Mouse (Mus musculus) G1E-ER4 (cell line): ENCODE results near the gene Grk6. TPM values are rescaled to one million over a fixed set of nuclear protein-coding genes. Genes with fewer than 3 reads are reported as not detected.

Experiments
- GATA1 ChIP-seq: IDR thresholded peaks from one replicate; pipeline ENCODE4 v1.8.0; 2012; ENCODE audit warnings: low read length, inconsistent platforms
- polyA plus RNA-seq: library from polyadenylated mRNA; stranded (reverse); fragments of >175 nt; gene quantifications from 2 replicates; pipeline ENCODE4 v1.2.3, GENCODE M21; 2012

Gene Grk6
- polyA plus RNA-seq, 1 experiment, result 82.8 TPM

DNA sequence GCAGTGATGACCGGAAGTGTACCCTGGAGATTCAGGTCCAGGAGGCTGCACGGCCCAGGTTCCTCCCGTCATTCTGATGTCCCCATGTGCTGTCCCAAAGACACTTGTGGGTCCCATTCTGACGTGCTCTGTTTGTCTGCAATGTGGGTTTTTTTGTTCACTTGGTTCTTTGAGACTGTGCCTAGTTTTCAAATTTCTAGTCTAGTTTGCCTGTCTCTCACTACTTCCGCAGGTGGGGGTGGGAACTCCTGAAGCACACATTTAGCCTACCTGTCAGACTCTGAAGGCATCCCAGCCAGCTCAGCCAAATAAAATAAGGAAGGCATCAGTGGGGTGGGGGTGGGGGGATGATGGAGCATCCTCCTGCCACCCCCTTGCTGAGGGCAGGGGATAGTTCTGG lies 3.3 kb downstream of the Grk6 start:
- TF ChIP-seq GATA1, result no peak

DNA sequence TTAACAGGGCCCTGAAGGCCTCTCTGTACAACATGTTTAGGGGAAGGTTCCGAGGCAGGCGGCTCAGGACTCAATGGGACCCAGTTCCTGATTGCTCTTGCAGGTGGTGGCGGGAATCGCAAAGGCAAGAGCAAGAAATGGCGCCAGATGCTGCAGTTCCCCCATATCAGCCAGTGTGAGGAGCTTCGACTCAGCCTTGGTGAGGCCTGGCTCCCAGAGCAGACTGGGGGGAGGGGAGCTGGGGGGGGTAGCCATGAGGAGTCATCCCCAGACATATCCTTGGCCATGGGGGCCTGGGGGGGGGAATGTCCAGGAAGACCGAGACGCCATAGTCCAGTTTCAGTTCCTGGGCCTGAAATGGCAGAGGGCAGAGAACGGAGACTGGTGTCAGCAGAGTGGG lies 4.3 kb downstream of the Grk6 start:
- no peak for TF ChIP-seq GATA1

DNA sequence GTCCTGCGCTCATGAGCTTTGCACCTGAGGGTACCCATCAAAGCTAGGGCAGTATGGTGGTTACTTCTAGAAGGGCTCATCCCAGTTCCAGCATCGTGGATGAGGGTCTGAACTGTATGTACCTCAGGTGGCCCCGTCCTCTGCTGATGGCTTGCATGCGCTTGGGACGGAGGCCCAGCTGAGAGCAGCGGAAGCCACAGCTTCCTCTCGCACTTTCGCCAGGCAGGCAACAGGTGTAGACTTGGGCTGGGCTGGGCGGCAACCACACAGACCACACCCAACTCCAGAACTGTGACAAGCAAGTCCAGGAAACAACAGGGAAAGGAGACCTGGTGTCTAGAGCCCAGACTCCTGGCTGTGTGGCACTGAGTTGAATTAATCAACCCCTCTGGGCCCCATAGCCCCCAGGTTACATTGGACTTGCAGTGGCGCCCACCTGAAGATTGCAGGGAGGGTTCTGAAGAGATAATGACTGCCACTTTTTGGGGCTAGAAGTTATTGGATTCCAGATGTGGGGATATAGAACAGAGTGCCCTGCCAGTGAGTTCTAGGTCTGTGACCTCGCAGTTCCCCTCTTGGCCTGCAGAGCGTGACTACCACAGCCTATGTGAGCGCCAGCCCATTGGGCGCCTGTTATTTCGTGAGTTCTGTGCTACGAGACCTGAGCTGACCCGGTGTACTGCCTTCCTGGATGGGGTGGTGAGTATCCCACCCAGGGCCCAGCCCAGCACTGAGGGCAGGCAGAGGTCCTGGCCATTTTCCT lies 5.0 kb downstream of the Grk6 start:
- TF ChIP-seq GATA1, result no peak

DNA sequence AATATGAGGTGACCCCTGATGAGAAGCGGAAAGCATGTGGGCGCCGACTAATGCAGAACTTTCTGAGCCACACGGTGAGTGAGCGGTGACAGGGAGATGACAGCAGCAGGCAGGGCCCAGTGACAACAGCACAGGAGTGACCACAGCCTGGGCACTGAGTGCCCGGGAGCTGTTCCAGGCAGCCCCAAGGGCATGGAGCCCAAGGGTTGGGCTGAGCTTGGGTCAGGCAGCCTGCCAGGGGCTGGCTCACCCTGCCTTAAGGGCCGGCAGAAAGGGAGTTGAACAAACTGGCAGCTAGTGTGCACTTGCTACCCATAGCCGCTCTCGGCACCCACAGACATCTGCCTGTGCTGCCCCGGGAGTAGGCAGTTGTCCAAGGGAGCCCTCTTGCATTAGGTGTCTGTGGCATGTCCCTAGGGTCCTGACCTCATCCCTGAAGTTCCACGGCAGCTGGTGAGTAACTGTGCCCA lies 5.7 kb downstream of the Grk6 start:
- no peak for TF ChIP-seq GATA1

DNA sequence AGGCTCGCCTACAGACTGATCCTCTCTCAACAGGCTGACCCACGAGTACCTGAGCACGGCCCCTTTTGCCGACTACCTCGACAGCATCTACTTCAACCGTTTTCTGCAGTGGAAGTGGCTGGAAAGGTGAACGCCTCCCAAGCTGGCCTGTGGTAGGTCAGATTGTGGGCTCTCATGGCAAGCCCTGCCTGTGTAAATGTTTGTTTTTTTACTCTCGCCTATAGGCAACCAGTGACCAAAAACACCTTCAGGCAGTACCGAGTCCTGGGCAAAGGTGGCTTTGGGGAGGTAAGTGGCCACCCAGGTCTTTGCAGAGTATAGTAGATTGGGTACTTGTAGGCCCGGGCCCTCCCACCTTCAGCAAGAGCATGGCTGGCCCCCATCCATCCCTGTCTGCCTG lies 6.4 kb downstream of the Grk6 start:
- no peak for TF ChIP-seq GATA1

DNA sequence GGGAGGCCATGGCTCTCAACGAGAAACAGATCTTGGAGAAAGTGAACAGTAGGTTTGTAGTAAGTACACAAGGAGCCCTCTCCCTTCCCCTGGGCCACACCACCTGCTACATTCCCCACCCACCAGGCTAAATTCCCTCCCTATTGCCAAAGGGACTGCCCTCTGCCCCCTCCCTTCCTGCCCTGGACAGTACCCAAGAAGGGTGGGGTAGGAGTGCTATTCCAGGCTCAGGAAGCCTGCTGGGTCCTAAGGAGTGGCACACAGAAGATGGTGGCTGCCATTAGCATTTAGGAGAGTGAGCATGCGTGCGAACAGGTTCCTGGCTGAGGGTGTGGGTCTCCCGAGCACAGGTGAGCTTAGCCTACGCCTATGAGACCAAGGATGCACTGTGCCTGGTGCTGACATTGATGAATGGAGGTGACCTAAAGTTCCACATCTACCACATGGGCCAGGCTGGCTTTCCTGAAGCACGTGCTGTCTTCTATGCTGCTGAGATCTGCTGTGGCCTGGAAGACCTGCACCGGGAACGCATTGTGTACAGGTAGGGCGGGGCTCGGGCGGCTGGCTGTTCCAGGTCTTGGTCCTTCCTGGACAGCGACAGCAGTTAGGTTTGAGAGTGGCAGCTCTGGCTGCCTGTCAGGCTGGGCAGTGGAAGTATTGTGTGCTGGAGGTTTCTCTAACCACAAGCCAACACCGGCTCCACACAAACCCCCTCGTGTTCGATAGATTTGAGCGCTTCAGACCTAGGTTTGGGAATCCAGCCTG lies 7.1 kb downstream of the Grk6 start:
- TF ChIP-seq GATA1, result no peak

DNA sequence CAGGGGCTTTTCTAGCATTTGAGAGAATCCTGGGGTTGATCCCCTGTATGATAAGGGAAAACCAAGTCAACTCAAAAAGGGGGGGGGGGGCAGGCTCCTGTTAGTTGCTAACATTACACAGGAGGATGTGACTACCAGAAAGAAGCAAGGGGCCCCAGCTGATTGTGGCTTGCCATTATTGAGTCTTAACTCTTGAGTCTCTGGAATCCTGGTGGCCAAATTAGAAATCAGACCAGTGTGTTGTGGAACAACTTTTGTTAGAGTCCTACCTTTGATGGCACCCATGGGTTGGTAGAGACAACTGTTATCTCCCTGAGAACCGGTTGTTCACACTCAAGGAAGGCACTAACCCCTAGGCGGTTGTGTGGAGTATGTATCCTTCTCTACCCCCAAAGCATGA lies 18.1 kb downstream of the Grk6 start:
- TF ChIP-seq GATA1, result no peak

DNA sequence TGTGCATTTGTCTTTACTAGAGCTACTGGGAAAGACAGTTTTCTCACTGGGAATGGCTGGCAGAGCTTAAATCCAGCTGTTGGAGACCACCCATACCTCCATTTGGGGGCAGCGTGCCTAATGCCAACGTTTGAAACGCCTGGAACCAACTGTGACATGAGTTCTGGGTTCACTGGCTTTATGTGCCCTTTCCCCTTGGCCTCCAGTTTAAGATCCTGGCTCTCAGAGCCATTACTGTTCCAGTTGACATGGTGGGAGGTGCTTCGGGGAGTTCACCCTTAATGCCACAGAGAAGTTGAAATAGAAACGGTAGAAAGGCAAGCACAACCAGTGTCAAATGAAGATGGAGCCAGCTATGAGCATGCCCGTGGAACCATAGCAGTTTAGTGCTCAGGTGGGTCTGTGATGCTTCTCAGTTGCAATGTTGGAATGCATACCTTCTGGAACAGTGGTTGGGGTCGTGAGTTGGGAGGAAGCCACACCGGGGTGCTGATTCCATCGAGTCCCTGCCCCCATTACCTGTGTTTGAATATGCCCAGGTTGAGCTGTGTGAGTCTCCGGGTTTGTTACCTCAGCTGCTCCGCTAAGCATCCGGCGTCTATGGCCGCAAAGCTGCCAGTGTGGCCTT lies 18.6 kb downstream of the Grk6 start:
- no peak for TF ChIP-seq GATA1

DNA sequence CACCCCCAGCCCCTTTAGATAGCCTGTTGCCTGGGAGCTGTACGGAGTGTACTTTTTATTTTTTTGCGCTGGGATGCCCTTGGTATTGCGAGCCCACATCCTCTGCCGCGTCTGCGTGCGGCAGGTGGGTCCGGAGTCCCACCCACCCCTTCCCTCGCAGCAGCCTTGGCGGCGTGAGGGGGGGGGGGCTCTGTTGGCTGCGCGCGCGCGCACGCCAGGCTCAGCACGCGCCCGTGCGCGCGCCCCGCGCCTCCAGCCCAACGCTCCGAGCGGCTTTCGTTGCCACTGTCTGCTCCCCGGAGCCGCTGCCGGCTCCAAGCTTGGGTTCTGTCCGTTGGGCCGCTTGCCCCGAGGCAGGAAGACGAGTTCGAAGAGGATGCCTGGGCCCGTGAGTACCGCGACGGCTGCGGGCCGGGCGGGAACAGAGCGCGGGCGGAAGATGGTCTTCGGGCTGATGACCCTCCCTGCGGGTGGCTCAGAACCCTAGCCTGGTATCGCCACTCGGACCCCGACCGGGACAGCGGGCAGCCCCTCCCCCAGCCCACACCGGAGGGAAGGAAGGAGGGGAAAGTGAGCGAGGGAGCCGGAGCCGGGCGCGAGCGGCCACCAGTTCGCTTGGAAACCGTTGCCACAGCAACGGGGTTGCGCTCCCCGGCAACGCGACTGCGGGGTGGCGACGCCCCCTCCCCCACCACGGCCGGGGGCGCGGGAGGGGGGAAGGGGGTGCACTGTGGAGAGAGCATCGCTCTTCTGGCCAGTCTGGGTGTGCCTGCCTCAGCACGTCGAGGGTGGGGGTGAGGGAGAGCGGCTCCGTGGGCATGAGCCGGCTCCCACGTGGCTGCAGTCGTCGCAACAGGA lies 19.4 kb downstream of the Grk6 start, which contains the start of gene Prr7:
Gene Prr7 (plus strand): TSS at position 241 of the 858 bp plus-strand sequence.
- TF ChIP-seq GATA1, result no peak

DNA sequence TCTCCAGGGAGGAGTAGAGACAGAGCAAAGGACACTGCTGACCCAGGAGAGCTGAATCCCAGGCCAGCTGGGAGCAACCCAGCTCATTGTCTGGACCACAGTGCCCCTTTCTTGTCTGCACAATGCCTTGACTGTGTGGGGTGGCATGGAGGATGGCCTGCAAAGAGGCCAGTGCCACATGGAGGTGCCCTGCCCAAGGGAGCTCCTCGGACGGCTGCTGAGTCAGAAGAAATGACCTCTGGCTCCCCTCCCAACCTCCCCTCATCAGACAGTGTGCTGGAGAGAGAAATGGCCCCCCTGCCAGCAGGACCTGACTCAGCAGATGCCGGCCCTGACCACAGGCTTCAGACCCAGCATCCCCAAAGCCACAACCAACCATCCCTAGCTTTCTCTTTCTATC lies 20.3 kb downstream of the Grk6 start:
- no peak for TF ChIP-seq GATA1

DNA sequence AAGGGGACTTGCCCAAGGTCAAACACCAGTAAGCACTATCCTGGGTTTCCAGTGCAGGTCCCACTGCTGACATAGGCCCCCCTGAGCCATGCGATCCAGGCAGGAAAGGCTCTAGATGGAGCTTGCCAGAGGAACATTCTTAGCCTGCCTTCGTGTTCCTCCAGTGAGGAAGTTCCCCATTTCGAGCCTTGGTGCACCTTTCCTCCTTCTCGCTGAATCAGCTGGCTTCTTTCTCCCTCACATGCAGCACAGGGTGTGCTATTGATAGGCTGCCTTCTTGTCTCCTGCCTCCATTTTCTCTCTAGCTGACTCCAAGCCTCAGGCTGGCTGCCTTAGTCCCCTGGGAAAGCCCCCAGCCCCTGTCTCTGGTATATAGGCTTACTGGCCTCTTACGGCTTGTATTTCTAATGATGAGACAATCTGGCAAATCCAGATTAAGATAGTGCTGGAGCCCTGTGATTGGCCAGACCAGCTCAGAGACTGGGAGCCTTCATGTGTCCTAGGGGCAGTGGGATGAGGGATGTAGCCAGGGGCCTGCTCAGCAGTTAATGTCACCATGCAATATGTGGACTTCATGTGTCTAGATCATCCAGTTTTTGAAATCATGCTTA lies 21.1 kb downstream of the Grk6 start:
- TF ChIP-seq GATA1, result no peak

DNA sequence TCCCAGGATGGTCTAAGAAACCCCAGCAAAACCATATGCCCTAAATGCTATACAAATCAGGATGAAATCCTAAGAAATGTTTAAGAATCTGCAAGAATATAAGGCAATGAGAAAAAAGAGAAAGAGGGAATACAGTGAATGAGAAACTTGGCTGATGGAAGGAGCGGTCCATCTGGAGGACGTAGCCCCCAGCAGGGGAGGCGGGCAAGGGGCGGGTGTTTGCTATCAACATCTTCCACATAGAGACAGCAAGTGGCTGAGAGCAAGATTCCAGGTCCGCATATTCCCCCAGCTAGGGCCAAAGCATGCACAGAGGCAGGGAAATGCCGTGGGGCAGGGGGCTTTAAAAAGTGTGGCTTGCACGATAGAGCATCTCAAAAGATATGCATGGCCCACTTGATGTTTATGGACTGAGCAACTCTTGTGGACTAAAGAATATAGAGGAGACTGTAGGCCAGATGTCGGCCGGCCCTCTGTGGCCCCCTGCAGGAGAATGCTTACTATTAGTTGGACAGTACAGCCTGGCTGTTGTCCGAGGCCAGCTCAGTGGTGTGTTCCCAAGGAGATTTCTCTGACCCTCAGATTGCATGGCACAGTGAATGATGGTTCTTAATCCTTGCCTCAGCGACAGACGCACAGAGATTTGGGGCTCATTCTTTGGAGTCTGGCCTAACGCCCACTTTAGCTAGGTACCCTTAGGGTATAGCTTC lies 24.1 kb downstream of the Grk6 start:
- TF ChIP-seq GATA1, result no peak

DNA sequence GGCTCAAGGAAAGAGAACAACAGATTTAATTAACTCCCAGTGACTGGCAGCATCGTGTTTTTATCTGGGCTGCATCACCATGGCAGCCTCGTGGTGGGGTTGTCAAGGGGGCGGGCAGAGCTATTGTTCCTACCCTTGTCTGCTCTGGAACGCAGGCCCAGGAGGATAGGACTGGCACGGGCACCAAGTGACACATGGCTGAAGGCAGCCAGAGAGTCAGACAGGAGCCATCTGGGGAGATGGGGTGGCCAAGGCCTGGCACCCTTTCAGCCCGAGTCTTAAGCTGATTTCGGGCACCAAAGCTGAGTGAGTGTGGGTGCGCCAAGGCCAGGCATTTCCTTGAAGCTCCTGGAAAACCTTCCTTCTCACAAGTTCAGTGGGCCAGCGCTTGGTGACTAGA lies 25.5 kb downstream of the Grk6 start:
- TF ChIP-seq GATA1, result no peak

DNA sequence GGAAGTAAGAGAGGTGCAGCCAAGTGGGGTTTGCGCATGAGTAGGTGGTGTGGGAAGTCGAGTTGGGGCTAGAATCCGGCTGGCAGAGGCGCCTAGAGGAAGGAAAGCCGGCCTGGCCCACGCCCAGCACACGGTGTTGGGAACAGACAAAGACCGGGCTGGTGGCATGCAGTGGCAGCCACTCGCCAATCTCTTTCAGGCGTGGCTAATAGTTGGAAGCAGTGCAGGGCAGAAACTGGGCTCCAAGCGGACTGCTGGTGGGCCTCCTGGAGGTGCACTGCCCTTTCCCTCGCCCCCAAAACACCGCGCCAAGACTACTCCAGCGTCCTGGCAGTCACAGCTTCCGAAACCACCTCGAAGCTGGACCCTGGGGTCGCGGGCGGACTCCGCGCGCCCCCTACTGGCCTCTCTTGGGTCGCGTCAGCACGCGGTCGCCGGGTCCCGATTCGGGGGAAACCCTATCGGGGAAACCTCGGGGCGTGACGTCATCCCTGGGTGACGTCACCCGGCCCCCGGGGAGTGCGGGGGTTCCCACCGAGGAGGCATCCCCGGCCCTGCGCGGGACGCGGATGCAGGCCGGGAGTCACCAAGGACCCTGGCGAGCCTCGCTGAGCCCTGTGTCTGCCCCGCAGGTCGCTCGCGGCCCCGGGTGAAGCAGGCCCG lies 26.4 kb downstream of the Grk6 start:
- TF ChIP-seq GATA1, result no peak
